Mouse (Mus musculus) kidney, postnatal 10 days (tissue): ENCODE results near the gene Nup88.
A peak's percentile ranks its signal among the peaks of the same experiment; 100 is the strongest.
"Not testable (repeated sequence)": the region's sequence is repeated elsewhere in the genome, so short reads cannot be mapped to it uniquely, and the experiment has no call there.

Experiments
- DNase-seq: peaks from one replicate; pipeline ENCODE4 v3.0.0; 2021; ENCODE audit warnings: mixed read lengths

Nup88 gene

GRCm38 (mm10) chr11:70969271-70969794, 440 bp downstream of the Nup88 start:
- DNase-seq: no peak

GRCm38 (mm10) chr11:70964222-70964907, 5.4 kb downstream of the Nup88 start:
- no peak for DNase-seq

GRCm38 (mm10) chr11:70960786-70961554, 8.8 kb downstream of the Nup88 start:
- DNase-seq: no peak

GRCm38 (mm10) chr11:70954711-70955110, 15.1 kb downstream of the Nup88 start:
- no peak for DNase-seq

GRCm38 (mm10) chr11:70944935-70945817, 24.6 kb downstream of the Nup88 start:
- DNase-seq: no peak

- DNase-seq: no peak
Measured at GRCm38 (mm10) chr11:70943651-70944050, 26.1 kb downstream of the Nup88 start.

- no peak for DNase-seq
Measured at GRCm38 (mm10) chr11:70942596-70942995, 27.2 kb downstream of the Nup88 start.

GRCm38 (mm10) chr11:70935316-70935715, 34.5 kb downstream of the Nup88 start:
- no peak for DNase-seq

- DNase-seq: no peak
Measured at GRCm38 (mm10) chr11:70931461-70931860, 38.3 kb downstream of the Nup88 start.

- DNase-seq: no peak
Measured at GRCm38 (mm10) chr11:70919524-70919923, 50.2 kb downstream of the Nup88 start.

GRCm38 (mm10) chr11:70917896-70918295, 51.9 kb downstream of the Nup88 start:
- peak; percentile 8 for DNase-seq

- no peak for DNase-seq
Measured at GRCm38 (mm10) chr11:70911920-70912319, 57.9 kb downstream of the Nup88 start.

GRCm38 (mm10) chr11:70911323-70911722, 58.5 kb downstream of the Nup88 start:
- DNase-seq: no peak

GRCm38 (mm10) chr11:70906681-70907080, 63.1 kb downstream of the Nup88 start:
- DNase-seq: no peak

GRCm38 (mm10) chr11:70898182-70898581, 71.6 kb downstream of the Nup88 start:
- not testable (repeated sequence) for DNase-seq

GRCm38 (mm10) chr11:70897680-70898079, 72.1 kb downstream of the Nup88 start:
- DNase-seq: no peak
